Mouse (Mus musculus) liver, adult 2 months (tissue): ENCODE measurements around the gene Ahrr.

ENCODE experiments used
- CTCF ChIP-seq: fragments of 200-500 bp; IDR thresholded peaks from 2 replicates; pipeline ENCODE4 v1.5.1; 2011; ENCODE audit warnings: low read depth, low read length, control low read depth
- POLR2A ChIP-seq: fragments of 200-500 bp; IDR thresholded peaks from 2 replicates; pipeline ENCODE4 v1.6.1; 2011; ENCODE audit warnings: low read length, control low read depth; ENCODE audit not compliant: insufficient read depth; ENCODE audit errors: extremely low read depth

DNA sequence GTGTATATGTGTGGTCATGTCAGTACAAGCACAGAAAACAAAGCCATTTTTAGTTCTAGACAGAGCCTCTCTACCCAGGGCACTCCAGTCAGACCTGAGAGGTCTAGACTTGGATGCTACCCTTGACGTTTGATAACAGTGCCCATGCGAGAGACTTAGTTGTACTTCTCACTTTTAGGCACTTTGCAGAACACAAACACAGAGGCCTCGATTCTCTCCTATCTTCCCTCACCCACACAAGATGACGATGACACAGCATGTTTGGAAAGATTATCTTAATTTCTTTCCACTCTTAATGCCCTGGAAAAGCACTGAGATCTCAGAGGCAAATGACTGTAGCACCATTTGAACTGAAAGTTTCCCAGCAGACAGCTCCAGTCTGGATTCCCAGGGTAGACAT, 16.4 kb downstream of the Ahrr start:
- no peak for TF ChIP-seq CTCF
- no peak for TF ChIP-seq POLR2A
